Mouse (Mus musculus) liver, embryonic 11.5 days (tissue): ENCODE results near the gene Mzt1. TPM values are rescaled to one million over a fixed set of nuclear protein-coding genes. Genes with fewer than 3 reads are reported as not detected.
"Not testable (repeated sequence)": the region's sequence is repeated elsewhere in the genome, so short reads cannot be mapped to it uniquely, and the experiment has no call there.

Experiments used
- ATAC-seq: fragments of 200-750 bp; cut with Nextera tagmentation; replicated peaks from 2 replicates; pipeline ENCODE4 v1.8.0; 2017; ENCODE audit warnings: moderate number of reproducible peaks, mild to moderate bottlenecking, moderate TSS enrichment, moderate library complexity; ENCODE audit not compliant: low FRiP score
- DNase-seq: peaks from one replicate; pipeline ENCODE4 v3.0.0-alpha.2; 2017; ENCODE audit warnings: low spot score
- H3K27ac ChIP-seq: fragments of 300-500 bp; sonication (generic); 2 replicates; pipeline ENCODE4 v1.5.1; 2014; ENCODE audit warnings: mild to moderate bottlenecking, low read depth, low read length, control low read depth
- H3K27me3 ChIP-seq: fragments of 300-500 bp; sonication (generic); replicated peaks from 2 replicates; pipeline ENCODE4 v1.6.1; 2014; ENCODE audit warnings: low read length, mixed read lengths; ENCODE audit not compliant: control insufficient read depth, insufficient read depth
- H3K36me3 ChIP-seq: fragments of 300-500 bp; sonication (generic); 2 replicates; pipeline ENCODE4 v1.6.1; 2014; ENCODE audit warnings: mild to moderate bottlenecking, low read length, moderate library complexity, mixed read lengths; ENCODE audit not compliant: control insufficient read depth, insufficient read depth
- H3K4me1 ChIP-seq: fragments of 300-500 bp; sonication (generic); replicated peaks from 2 replicates; pipeline ENCODE4 v1.6.1; 2014; ENCODE audit warnings: low read length, mixed read lengths; ENCODE audit not compliant: control insufficient read depth, insufficient read depth
- H3K4me2 ChIP-seq: fragments of 300-500 bp; sonication (generic); 2 replicates; pipeline ENCODE4 v1.6.1; 2014; ENCODE audit warnings: mild to moderate bottlenecking, control low read depth, moderate library complexity
- H3K4me3 ChIP-seq: fragments of 300-500 bp; sonication (generic); 2 replicates; pipeline ENCODE4 v1.5.1; 2014; ENCODE audit warnings: low read depth, low read length, control low read depth
- H3K9ac ChIP-seq: fragments of 300-500 bp; sonication (generic); 2 replicates; pipeline ENCODE4 v1.6.1; 2014; ENCODE audit warnings: low read depth, low read length, control low read depth
- H3K9me3 ChIP-seq: fragments of 300-500 bp; sonication (generic); 2 replicates; pipeline ENCODE4 v1.6.1; 2016; ENCODE audit warnings: low read length, inconsistent platforms, mixed read lengths; ENCODE audit not compliant: control insufficient read depth
- WGBS: fragments of 180-500 bp; shearing (Covaris S2); extraction: QIAGEN DNeasy Blood & Tissue Kit; methylation state at CpG from one replicate; pipeline ENCODE4 v1.1.7; 2014; 5-methylcytosine and 5-hydroxymethylcytosine counted together
- polyA plus RNA-seq: library from polyadenylated mRNA; unstranded; fragments of >200 nt; fragmentation: Nextera tagmentation; extraction: Ambion mirVana; gene quantifications from 2 replicates; pipeline ENCODE4 v1.2.1, GENCODE M21; 2014

The Mzt1 gene
- polyA plus RNA-seq, 1 experiment from 2014 or later = 77.3 TPM

DNA sequence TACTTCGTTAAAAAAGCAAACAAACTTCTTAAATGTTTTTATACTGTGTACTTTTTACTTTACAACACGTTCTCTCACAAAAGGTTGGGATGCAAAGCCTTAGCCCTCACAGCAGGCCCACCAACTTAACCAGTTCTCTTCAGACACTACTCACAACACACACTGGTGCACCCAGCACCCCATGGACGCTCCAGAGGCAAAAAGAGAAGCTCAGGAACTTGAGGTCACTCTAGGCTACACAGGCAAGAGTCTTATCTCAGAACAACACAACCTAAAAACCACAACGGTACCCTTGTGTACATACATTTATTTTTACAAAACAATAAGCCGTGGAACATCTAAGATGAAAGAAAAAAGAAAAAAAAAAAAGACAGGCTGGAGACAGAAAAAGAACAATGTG, 1.2 kb downstream of the Mzt1 start:
- H3K27me3 ChIP-seq = no peaks in the 10 kb centered on the region
- no peaks in the 10 kb centered on the region for H3K36me3 ChIP-seq
- H3K9ac ChIP-seq = peak overlapping the region; percentile 97
- no peak; the same call in 1 of the 2 replicates for ATAC-seq
- peak overlapping the region; percentile 61 for H3K4me2 ChIP-seq
- DNase-seq = no peak
- peak overlapping the region; percentile 94 for H3K4me3 ChIP-seq
- H3K27ac ChIP-seq = peak overlapping the region; percentile 96; the same call in 1 of the 2 replicates
- peaks cover 19% of the 10 kb centered on the region for H3K4me1 ChIP-seq
- 4% methylated on average over 5 of the region's 5 CpGs for WGBS
- no peaks in the 10 kb centered on the region for H3K9me3 ChIP-seq

GRCm38 (mm10) chr14:99044096-99044495, 1.8 kb downstream of the Mzt1 start:
- DNase-seq (no peak), ATAC-seq (no peak)
- Histone ChIP-seq H3K9me3 (no peaks in the 10 kb centered on the region), H3K4me3 (peak overlapping the region; percentile 94), H3K4me2 (peak overlapping the region; percentile 61), H3K36me3 (0 out of 2 replicates have a peak, but pooled peaks cover 1% of the 10 kb centered on the region), H3K27ac (no peak overlapping the region), H3K9ac (peak overlapping the region; percentile 97), H3K27me3 (no peaks in the 10 kb centered on the region), H3K4me1 (peaks cover 19% of the 10 kb centered on the region)
- 39% methylated on average over 10 of the region's 10 CpGs for WGBS

GRCm38 (mm10) chr14:99043499-99043898, 2.4 kb downstream of the Mzt1 start:
- no peak for DNase-seq
- Histone ChIP-seq H3K4me2 (peak overlapping the region; percentile 61), H3K9me3 (no peaks in the 10 kb centered on the region), H3K36me3 (0 out of 2 replicates have a peak, but pooled peaks cover 3% of the 10 kb centered on the region), H3K4me1 (peaks cover 19% of the 10 kb centered on the region), H3K9ac (0 out of 2 replicates have a peak overlapping the region, but pooled peaks have one; percentile 1), H3K27ac (no peak overlapping the region), H3K4me3 (peak overlapping the region; percentile 94), H3K27me3 (no peaks in the 10 kb centered on the region)
- no peak for ATAC-seq
- 41% methylated on average over 1 of the region's 1 CpGs for WGBS

- Histone ChIP-seq H3K27ac (no peak overlapping the region), H3K4me3 (no peak overlapping the region), H3K4me1 (peaks cover 19% of the 10 kb centered on the region), H3K4me2 (no peak overlapping the region), H3K9me3 (no peaks in the 10 kb centered on the region), H3K36me3 (0 out of 2 replicates have a peak, but pooled peaks cover 3% of the 10 kb centered on the region), H3K9ac (no peak overlapping the region), H3K27me3 (no peaks in the 10 kb centered on the region)
- ATAC-seq (no peak), DNase-seq (no peak)
- WGBS = 63% methylated on average over 4 of the region's 4 CpGs
These were observed 4.5 kb downstream of the Mzt1 start for GRCm38 (mm10) chr14:99041416-99041815.

- not testable (repeated sequence) for H3K4me3 ChIP-seq, H3K36me3 ChIP-seq, H3K9me3 ChIP-seq, H3K9ac ChIP-seq, H3K27ac ChIP-seq, H3K4me2 ChIP-seq, DNase-seq, H3K27me3 ChIP-seq, ATAC-seq
- H3K4me1 ChIP-seq = peaks cover 18% of the 10 kb centered on the region
- 87% methylated on average over 5 of the region's 5 CpGs for WGBS
These were observed 6.6 kb downstream of the Mzt1 start for GRCm38 (mm10) chr14:99039308-99039707.

GRCm38 (mm10) chr14:99037703-99038102, 8.2 kb downstream of the Mzt1 start:
- no peak overlapping the region for H3K9ac ChIP-seq
- H3K36me3 ChIP-seq = peaks cover 10% of the 10 kb centered on the region; the same call in 1 of the 2 replicates
- no peak overlapping the region for H3K27ac ChIP-seq
- no peaks in the 10 kb centered on the region for H3K27me3 ChIP-seq
- no peak for ATAC-seq
- no peak overlapping the region for H3K4me3 ChIP-seq
- H3K9me3 ChIP-seq = no peaks in the 10 kb centered on the region
- H3K4me1 ChIP-seq = peaks cover 9% of the 10 kb centered on the region
- 80% methylated on average over 2 of the region's 2 CpGs for WGBS
- no peak overlapping the region for H3K4me2 ChIP-seq
- no peak for DNase-seq

DNA sequence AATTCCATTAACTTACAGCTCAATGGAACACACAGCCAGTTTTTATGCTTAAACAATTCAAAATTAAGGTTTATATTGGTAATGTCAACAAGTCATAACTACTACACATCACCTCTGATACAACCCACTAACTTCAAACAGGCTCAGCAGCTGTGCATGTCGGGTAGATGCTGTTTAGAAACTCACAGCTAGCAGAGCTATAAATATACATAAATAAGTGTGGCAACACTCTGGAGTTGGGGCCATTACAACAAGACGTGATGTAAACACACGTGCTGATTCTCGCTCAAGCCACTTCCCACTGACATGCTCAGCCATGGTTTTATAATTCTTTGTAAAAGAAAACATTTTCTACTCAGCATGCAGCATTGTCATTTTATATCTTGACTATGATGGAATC, 9.9 kb downstream of the Mzt1 start:
- no peaks in the 10 kb centered on the region for H3K9me3 ChIP-seq
- H3K27me3 ChIP-seq = no peaks in the 10 kb centered on the region
- H3K9ac ChIP-seq = no peak overlapping the region
- H3K36me3 ChIP-seq = peaks cover 10% of the 10 kb centered on the region; the same call in 1 of the 2 replicates
- WGBS = 88% methylated on average over 4 of the region's 4 CpGs
- DNase-seq (no peak), ATAC-seq (no peak)
- H3K4me3 ChIP-seq = no peak overlapping the region
- no peak overlapping the region for H3K4me2 ChIP-seq
- no peak overlapping the region for H3K27ac ChIP-seq
- no peaks in the 10 kb centered on the region; the same call in 1 of the 2 replicates for H3K4me1 ChIP-seq

- H3K9ac ChIP-seq, ATAC-seq, H3K4me3 ChIP-seq, H3K9me3 ChIP-seq, H3K4me2 ChIP-seq, DNase-seq, H3K4me1 ChIP-seq, H3K27ac ChIP-seq, H3K27me3 ChIP-seq: not testable (repeated sequence)
- 93% methylated on average over 8 of the region's 8 CpGs for WGBS
- H3K36me3 ChIP-seq = peaks cover 10% of the 10 kb centered on the region; the same call in 1 of the 2 replicates
These were observed 11.1 kb downstream of the Mzt1 start for GRCm38 (mm10) chr14:99034851-99035250.

DNA sequence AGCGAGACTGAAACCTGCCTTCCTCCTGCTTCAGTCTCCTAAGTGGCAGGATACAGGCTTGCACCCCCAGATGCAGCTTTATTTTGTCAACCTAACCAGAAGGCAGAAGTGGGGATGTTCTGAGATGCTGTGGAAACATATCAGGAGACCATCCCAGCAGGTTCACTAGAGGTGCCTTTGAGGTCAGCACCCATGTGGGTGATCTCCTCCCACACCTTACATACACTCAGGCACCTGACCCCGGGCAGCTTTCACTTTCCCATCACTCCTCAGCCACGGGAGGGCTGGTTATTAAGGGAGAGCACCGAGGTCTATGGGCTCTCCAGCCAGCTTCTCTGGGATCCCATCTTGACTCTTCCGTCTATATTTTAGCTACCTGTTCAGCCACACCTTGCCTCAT, 13.3 kb downstream of the Mzt1 start:
- Histone ChIP-seq H3K4me3 (no peak overlapping the region), H3K9ac (no peak overlapping the region), H3K27me3 (no peaks in the 10 kb centered on the region), H3K4me1 (no peaks in the 10 kb centered on the region), H3K36me3 (peaks cover 7% of the 10 kb centered on the region; the same call in 1 of the 2 replicates), H3K9me3 (no peaks in the 10 kb centered on the region), H3K4me2 (no peak overlapping the region), H3K27ac (no peak overlapping the region)
- 79% methylated on average over 5 of the region's 5 CpGs for WGBS
- no peak for ATAC-seq
- DNase-seq = no peak
